Mouse (Mus musculus) midbrain, embryonic 12.5 days (tissue): ENCODE measurements around the gene Prelid3b. TPM values are rescaled to one million over a fixed set of nuclear protein-coding genes. Genes with fewer than 3 reads are reported as not detected.

Experiments
- ATAC-seq: fragments of 200-750 bp; cut with Nextera tagmentation; 2 replicates; pipeline ENCODE4 v1.8.0; 2017; ENCODE audit warnings: low read depth, moderate TSS enrichment, moderate library complexity; ENCODE audit not compliant: low FRiP score
- H3K27ac ChIP-seq: fragments of 300-500 bp; sonication (generic); replicated peaks from 2 replicates; pipeline ENCODE4 v1.5.1; 2016; ENCODE audit warnings: mild to moderate bottlenecking
- H3K27me3 ChIP-seq: fragments of 300-500 bp; sonication (generic); 2 replicates; pipeline ENCODE4 v1.6.1; 2016; ENCODE audit warnings: mild to moderate bottlenecking
- H3K36me3 ChIP-seq: fragments of 300-500 bp; sonication (generic); 2 replicates; pipeline ENCODE4 v1.6.1; 2016
- H3K4me1 ChIP-seq: fragments of 300-500 bp; sonication (generic); 2 replicates; pipeline ENCODE4 v1.6.1; 2016
- H3K4me2 ChIP-seq: fragments of 300-500 bp; sonication (generic); replicated peaks from 2 replicates; pipeline ENCODE4 v1.6.1; 2016; ENCODE audit warnings: mild to moderate bottlenecking, moderate library complexity
- H3K4me3 ChIP-seq: fragments of 300-500 bp; sonication (generic); 2 replicates; pipeline ENCODE4 v1.5.1; 2016; ENCODE audit warnings: mild to moderate bottlenecking
- H3K9ac ChIP-seq: fragments of 300-500 bp; sonication (generic); replicated peaks from 2 replicates; pipeline ENCODE4 v1.6.1; 2016; ENCODE audit warnings: mild to moderate bottlenecking, moderate library complexity
- H3K9me3 ChIP-seq: fragments of 300-500 bp; sonication (generic); 2 replicates; pipeline ENCODE4 v1.6.1; 2016; ENCODE audit warnings: mild to moderate bottlenecking
- WGBS: fragments of 180-500 bp; shearing (Covaris S2); methylation state at CpG from one replicate; pipeline ENCODE4 v1.1.7; 2016; 5-methylcytosine and 5-hydroxymethylcytosine counted together
- polyA plus RNA-seq: library from polyadenylated mRNA; unstranded; fragments of >200 nt; fragmentation: Nextera tagmentation; extraction: Ambion mirVana; gene quantifications from 2 replicates; pipeline ENCODE4 v1.2.1, GENCODE M21; 2016

Gene Prelid3b
- polyA plus RNA-seq, 1 experiment from 2014 or later: 102 TPM

GRCm38 (mm10) chr2:174492858-174493257 lies 20.0 kb upstream of the Prelid3b start:
- Histone ChIP-seq H3K4me3 (no peak overlapping the region), H3K27me3 (no peaks in the 10 kb centered on the region), H3K4me1 (no peaks in the 10 kb centered on the region), H3K36me3 (no peaks in the 10 kb centered on the region), H3K9ac (no peak overlapping the region), H3K27ac (no peak overlapping the region), H3K9me3 (0 out of 2 replicates have a peak, but pooled peaks cover 2% of the 10 kb centered on the region), H3K4me2 (no peak overlapping the region)
- WGBS: 68% methylated on average over 2 of the region's 2 CpGs
- ATAC-seq: no peak

GRCm38 (mm10) chr2:174487005-174487404 lies 14.1 kb upstream of the Prelid3b start:
- no peaks in the 10 kb centered on the region for H3K27me3 ChIP-seq
- no peak overlapping the region for H3K4me2 ChIP-seq
- H3K9ac ChIP-seq: no peak overlapping the region
- H3K9me3 ChIP-seq: no peaks in the 10 kb centered on the region
- H3K27ac ChIP-seq: no peak overlapping the region
- H3K4me3 ChIP-seq: no peak overlapping the region
- H3K36me3 ChIP-seq: no peaks in the 10 kb centered on the region
- no peaks in the 10 kb centered on the region for H3K4me1 ChIP-seq
- ATAC-seq: no peak
- WGBS: 89% methylated on average over 5 of the region's 5 CpGs

GRCm38 (mm10) chr2:174478746-174479145 lies 5.9 kb upstream of the Prelid3b start:
- H3K4me3 ChIP-seq: no peak overlapping the region
- no peaks in the 10 kb centered on the region for H3K36me3 ChIP-seq
- H3K9me3 ChIP-seq: no peaks in the 10 kb centered on the region
- no peaks in the 10 kb centered on the region for H3K4me1 ChIP-seq
- H3K27me3 ChIP-seq: no peaks in the 10 kb centered on the region
- WGBS: 66% methylated on average over 5 of the region's 5 CpGs
- no peak overlapping the region for H3K4me2 ChIP-seq
- ATAC-seq: no peak
- no peak overlapping the region for H3K27ac ChIP-seq
- H3K9ac ChIP-seq: no peak overlapping the region

GRCm38 (mm10) chr2:174477543-174478319 lies 4.8 kb upstream of the Prelid3b start:
- Histone ChIP-seq H3K27ac (no peak overlapping the region), H3K9ac (no peak overlapping the region), H3K4me2 (no peak overlapping the region), H3K36me3 (no peaks in the 10 kb centered on the region), H3K4me1 (peaks cover 5% of the 10 kb centered on the region), H3K9me3 (no peaks in the 10 kb centered on the region), H3K27me3 (no peaks in the 10 kb centered on the region), H3K4me3 (no peak overlapping the region)
- ATAC-seq: no peak
- 87% methylated on average over 3 of the region's 3 CpGs for WGBS

- H3K27ac ChIP-seq: peak overlapping the region; percentile 4; the same call in 1 of the 2 replicates
- H3K4me2 ChIP-seq: peak overlapping the region; percentile 49
- no peaks in the 10 kb centered on the region for H3K9me3 ChIP-seq
- no peak overlapping the region for H3K9ac ChIP-seq
- H3K4me1 ChIP-seq: peaks cover 11% of the 10 kb centered on the region
- no peaks in the 10 kb centered on the region for H3K27me3 ChIP-seq
- peak overlapping the region; percentile 80 for H3K4me3 ChIP-seq
- 84% methylated on average over 5 of the region's 5 CpGs for WGBS
- ATAC-seq: no peak
- 0 out of 2 replicates have a peak, but pooled peaks cover 4% of the 10 kb centered on the region for H3K36me3 ChIP-seq
Measured at GRCm38 (mm10) chr2:174473550-174473927, 658 bp upstream of the Prelid3b start.

GRCm38 (mm10) chr2:174472407-174472806 lies 474 bp downstream of the Prelid3b start:
- H3K4me3 ChIP-seq: peak overlapping the region; percentile 80
- peak overlapping the region; percentile 78 for H3K9ac ChIP-seq
- no peaks in the 10 kb centered on the region for H3K27me3 ChIP-seq
- WGBS: 8% methylated on average over 29 of the region's 30 CpGs
- H3K4me2 ChIP-seq: peak overlapping the region; percentile 73
- peaks cover 11% of the 10 kb centered on the region; the same call in 1 of the 2 replicates for H3K36me3 ChIP-seq
- no peaks in the 10 kb centered on the region for H3K9me3 ChIP-seq
- H3K27ac ChIP-seq: peak overlapping the region; percentile 60
- ATAC-seq: no peak; the same call in 1 of the 2 replicates
- H3K4me1 ChIP-seq: peaks cover 11% of the 10 kb centered on the region

- ATAC-seq: no peak
- Histone ChIP-seq H3K4me2 (no peak overlapping the region), H3K27ac (no peak overlapping the region), H3K4me3 (no peak overlapping the region), H3K27me3 (no peaks in the 10 kb centered on the region), H3K36me3 (peaks cover 25% of the 10 kb centered on the region), H3K9me3 (no peaks in the 10 kb centered on the region), H3K4me1 (peaks cover 11% of the 10 kb centered on the region), H3K9ac (no peak overlapping the region)
- 96% methylated on average over 7 of the region's 7 CpGs for WGBS
Measured at GRCm38 (mm10) chr2:174470786-174471405, 2.0 kb downstream of the Prelid3b start.

GRCm38 (mm10) chr2:174470333-174470732 lies 2.5 kb downstream of the Prelid3b start:
- peaks cover 11% of the 10 kb centered on the region for H3K4me1 ChIP-seq
- no peaks in the 10 kb centered on the region for H3K9me3 ChIP-seq
- WGBS: 92% methylated on average over 4 of the region's 4 CpGs
- no peak overlapping the region for H3K4me2 ChIP-seq
- no peak for ATAC-seq
- H3K27me3 ChIP-seq: no peaks in the 10 kb centered on the region
- H3K4me3 ChIP-seq: no peak overlapping the region
- no peak overlapping the region for H3K9ac ChIP-seq
- no peak overlapping the region for H3K27ac ChIP-seq
- H3K36me3 ChIP-seq: peaks cover 30% of the 10 kb centered on the region

GRCm38 (mm10) chr2:174463789-174464523 lies 8.9 kb downstream of the Prelid3b start, which contains the start of gene Atp5e:
Gene Atp5e, minus strand, starts transcription at chr2:174464105.
- Histone ChIP-seq H3K9ac (peak within 1 kb of the TSS; percentile 74), H3K4me1 (peaks cover 12% of the 10 kb centered on the region), H3K27ac (peak within 1 kb of the TSS; percentile 52), H3K36me3 (peaks cover 60% of the 10 kb centered on the region), H3K4me2 (peak within 1 kb of the TSS; percentile 94), H3K9me3 (no peaks in the 10 kb centered on the region), H3K4me3 (peak within 1 kb of the TSS; percentile 73), H3K27me3 (no peaks in the 10 kb centered on the region)
- peak; percentile 100 for ATAC-seq
- WGBS: 3% methylated on average over 48 of the region's 48 CpGs

GRCm38 (mm10) chr2:174463370-174463769 lies 9.5 kb downstream of the Prelid3b start:
- peaks cover 55% of the 10 kb centered on the region for H3K36me3 ChIP-seq
- H3K9ac ChIP-seq: peak overlapping the region; percentile 74
- H3K9me3 ChIP-seq: no peaks in the 10 kb centered on the region
- H3K27me3 ChIP-seq: no peaks in the 10 kb centered on the region
- peaks cover 12% of the 10 kb centered on the region for H3K4me1 ChIP-seq
- peak overlapping the region; percentile 94 for H3K4me2 ChIP-seq
- peak overlapping the region; percentile 73 for H3K4me3 ChIP-seq
- 0 out of 2 replicates have a peak overlapping the region, but pooled peaks have one; percentile 52 for H3K27ac ChIP-seq
- ATAC-seq: peak; percentile 24
- WGBS: 48% methylated on average over 10 of the region's 10 CpGs

- Histone ChIP-seq H3K4me1 (peaks cover 12% of the 10 kb centered on the region), H3K27ac (no peak overlapping the region), H3K9ac (no peak overlapping the region), H3K36me3 (peaks cover 28% of the 10 kb centered on the region), H3K9me3 (no peaks in the 10 kb centered on the region), H3K27me3 (no peaks in the 10 kb centered on the region), H3K4me3 (no peak overlapping the region), H3K4me2 (no peak overlapping the region)
- 55% methylated on average over 2 of the region's 2 CpGs for WGBS
- no peak for ATAC-seq
Measured at GRCm38 (mm10) chr2:174459365-174459764, 13.5 kb downstream of the Prelid3b start.

- Histone ChIP-seq H3K4me3 (no peak overlapping the region), H3K9ac (no peak overlapping the region), H3K4me2 (no peak overlapping the region), H3K27ac (no peak overlapping the region), H3K4me1 (no peaks in the 10 kb centered on the region), H3K36me3 (no peaks in the 10 kb centered on the region), H3K27me3 (no peaks in the 10 kb centered on the region), H3K9me3 (no peaks in the 10 kb centered on the region)
- WGBS: 77% methylated on average over 7 of the region's 7 CpGs
- no peak for ATAC-seq
Measured at GRCm38 (mm10) chr2:174453681-174454080, 19.2 kb downstream of the Prelid3b start.
